Mouse (Mus musculus) E14TG2a.4 (cell line): ENCODE results near the gene Spata13.

Source experiments
- CTCF ChIP-seq: conservative IDR thresholded peaks from 2 replicates; pipeline ENCODE4 v1.5.1; 2014; ENCODE audit warnings: low read length
- NANOG ChIP-seq: IDR thresholded peaks from 2 replicates; pipeline ENCODE4 v1.6.1; 2014; ENCODE audit warnings: borderline replicate concordance, low read length, mixed read lengths
- POU5F1 ChIP-seq: IDR thresholded peaks from 2 replicates; pipeline ENCODE4 v1.6.1; 2014; ENCODE audit warnings: low read length, borderline replicate concordance

DNA sequence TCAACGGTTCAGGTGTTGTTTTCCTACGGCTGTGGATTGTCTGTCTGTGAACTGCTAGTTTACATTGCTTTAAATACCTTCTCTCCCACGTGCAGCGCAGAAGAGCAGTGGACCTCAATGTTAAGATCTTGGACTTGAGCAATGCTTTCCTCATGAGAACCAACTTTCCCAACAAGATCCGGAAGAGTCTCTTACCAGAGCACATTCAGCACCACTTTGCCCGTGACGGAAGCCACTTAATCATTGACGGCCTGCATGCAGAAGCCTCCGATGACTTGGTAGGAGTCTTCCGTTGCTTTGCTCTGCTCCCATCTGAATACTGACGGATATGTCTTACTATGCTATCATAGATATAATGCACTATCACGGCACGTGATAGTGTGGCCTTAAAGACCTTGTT, 168.2 kb downstream of the Spata13 start:
- TF ChIP-seq CTCF (no peak), POU5F1 (no peak), NANOG (no peak)
